Mouse (Mus musculus) cerebellum, adult 2 months (tissue): ENCODE measurements around the gene Slc13a4. TPM values are rescaled to one million over a fixed set of nuclear protein-coding genes. Genes with fewer than 3 reads are reported as not detected.

Experiments used
- DNase-seq, 2 experiments: peaks; one replicate each; pipeline ENCODE4 v3.0.0; 2021
- H3K27ac ChIP-seq: fragments of 200-500 bp; 2 replicates; pipeline ENCODE4 v1.5.1; 2012; ENCODE audit warnings: low read length, control low read depth, inconsistent platforms; ENCODE audit not compliant: insufficient read depth
- H3K27me3 ChIP-seq: fragments of 200-500 bp; 2 replicates; pipeline ENCODE4 v1.6.1; 2012; ENCODE audit warnings: inconsistent platforms, mild to moderate bottlenecking, low read length, moderate library complexity; ENCODE audit not compliant: control insufficient read depth, insufficient read depth
- H3K4me1 ChIP-seq: fragments of 200-500 bp; 2 replicates; pipeline ENCODE4 v1.6.1; 2011; ENCODE audit warnings: low read length; ENCODE audit not compliant: control insufficient read depth, insufficient read depth
- H3K4me3 ChIP-seq: fragments of 200-500 bp; replicated peaks from 2 replicates; pipeline ENCODE3; 2011; ENCODE audit warnings: mild to moderate bottlenecking, low read depth, low read length, control low read depth; ENCODE audit not compliant: insufficient read depth
- CTCF ChIP-seq: fragments of 200-500 bp; IDR thresholded peaks from 2 replicates; pipeline ENCODE4 v1.5.1; 2011; ENCODE audit warnings: low read depth, mild to moderate bottlenecking, control low read depth, low read length, moderate library complexity, borderline replicate concordance; ENCODE audit not compliant: insufficient read depth
- POLR2A ChIP-seq: fragments of 200-500 bp; IDR thresholded peaks from 2 replicates; pipeline ENCODE4 v1.6.1; 2011; ENCODE audit warnings: low read length, control low read depth, borderline replicate concordance; ENCODE audit not compliant: insufficient read depth
- WGBS: fragments of 180-500 bp; shearing (Covaris S2); methylation state at CpG from one replicate; pipeline ENCODE4 v1.1.7; 2018; 5-methylcytosine and 5-hydroxymethylcytosine counted together
- polyA plus RNA-seq: library from polyadenylated mRNA; depleted of rRNA; stranded (reverse); fragments of >200 nt; gene quantifications from 2 replicates; pipeline ENCODE4 v1.2.3, GENCODE M21; 2012

Slc13a4 gene
- polyA plus RNA-seq, 1 experiment: 4.9 TPM

- no peaks in the 10 kb centered on the region for H3K27me3 ChIP-seq
- TF ChIP-seq POLR2A (no peak), CTCF (no peak)
- no peak for DNase-seq
- WGBS: 47% methylated on average over 9 of the region's 9 CpGs
- no peaks in the 10 kb centered on the region for H3K4me1 ChIP-seq
- no peak overlapping the region for H3K27ac ChIP-seq
- no peak overlapping the region for H3K4me3 ChIP-seq
These were observed 16.4 kb upstream of the Slc13a4 start for GRCm38 (mm10) chr6:35324306-35324705.

GRCm38 (mm10) chr6:35323046-35323445 lies 15.1 kb upstream of the Slc13a4 start:
- H3K27me3 ChIP-seq: no peaks in the 10 kb centered on the region
- WGBS: 27% methylated on average over 1 of the region's 1 CpGs
- H3K4me3 ChIP-seq: no peak overlapping the region
- DNase-seq: no peak
- no peaks in the 10 kb centered on the region for H3K4me1 ChIP-seq
- TF ChIP-seq POLR2A (no peak), CTCF (no peak)
- H3K27ac ChIP-seq: no peak overlapping the region

- no peak overlapping the region for H3K27ac ChIP-seq
- TF ChIP-seq CTCF (no peak), POLR2A (no peak)
- no peak overlapping the region for H3K4me3 ChIP-seq
- H3K27me3 ChIP-seq: no peaks in the 10 kb centered on the region
- H3K4me1 ChIP-seq: no peaks in the 10 kb centered on the region
- DNase-seq: no peak
- WGBS: 77% methylated on average over 4 of the region's 4 CpGs
These were observed 13.2 kb upstream of the Slc13a4 start for GRCm38 (mm10) chr6:35321105-35321504.

- Histone ChIP-seq H3K4me1 (no peaks in the 10 kb centered on the region), H3K27me3 (no peaks in the 10 kb centered on the region), H3K27ac (no peak overlapping the region), H3K4me3 (no peak overlapping the region)
- 80% methylated on average over 6 of the region's 6 CpGs for WGBS
- DNase-seq: no peak
- TF ChIP-seq CTCF (no peak), POLR2A (no peak)
These were observed 11.9 kb upstream of the Slc13a4 start for GRCm38 (mm10) chr6:35319850-35320249.

- no peak for DNase-seq
- H3K4me3 ChIP-seq: no peak overlapping the region
- no peak overlapping the region for H3K27ac ChIP-seq
- no peak for TF ChIP-seq POLR2A
- no peak for TF ChIP-seq CTCF
- no peaks in the 10 kb centered on the region for H3K27me3 ChIP-seq
- 70% methylated on average over 8 of the region's 8 CpGs for WGBS
- H3K4me1 ChIP-seq: no peaks in the 10 kb centered on the region
These were observed 5.6 kb upstream of the Slc13a4 start for GRCm38 (mm10) chr6:35313520-35313919.

GRCm38 (mm10) chr6:35309406-35309805 lies 1.5 kb upstream of the Slc13a4 start:
- no peaks in the 10 kb centered on the region for H3K4me1 ChIP-seq
- no peak for DNase-seq
- no peak for TF ChIP-seq CTCF
- TF ChIP-seq POLR2A: no peak
- no peak overlapping the region for H3K4me3 ChIP-seq
- 85% methylated on average over 7 of the region's 7 CpGs for WGBS
- no peak overlapping the region for H3K27ac ChIP-seq
- H3K27me3 ChIP-seq: no peaks in the 10 kb centered on the region

- no peak for TF ChIP-seq CTCF
- TF ChIP-seq POLR2A: no peak
- H3K4me3 ChIP-seq: no peak overlapping the region
- 40% methylated on average over 13 of the region's 13 CpGs for WGBS
- no peaks in the 10 kb centered on the region for H3K27me3 ChIP-seq
- no peaks in the 10 kb centered on the region for H3K4me1 ChIP-seq
- DNase-seq: no peak
- H3K27ac ChIP-seq: no peak overlapping the region
These were observed 795 bp downstream of the Slc13a4 start for GRCm38 (mm10) chr6:35307136-35307535.

DNA sequence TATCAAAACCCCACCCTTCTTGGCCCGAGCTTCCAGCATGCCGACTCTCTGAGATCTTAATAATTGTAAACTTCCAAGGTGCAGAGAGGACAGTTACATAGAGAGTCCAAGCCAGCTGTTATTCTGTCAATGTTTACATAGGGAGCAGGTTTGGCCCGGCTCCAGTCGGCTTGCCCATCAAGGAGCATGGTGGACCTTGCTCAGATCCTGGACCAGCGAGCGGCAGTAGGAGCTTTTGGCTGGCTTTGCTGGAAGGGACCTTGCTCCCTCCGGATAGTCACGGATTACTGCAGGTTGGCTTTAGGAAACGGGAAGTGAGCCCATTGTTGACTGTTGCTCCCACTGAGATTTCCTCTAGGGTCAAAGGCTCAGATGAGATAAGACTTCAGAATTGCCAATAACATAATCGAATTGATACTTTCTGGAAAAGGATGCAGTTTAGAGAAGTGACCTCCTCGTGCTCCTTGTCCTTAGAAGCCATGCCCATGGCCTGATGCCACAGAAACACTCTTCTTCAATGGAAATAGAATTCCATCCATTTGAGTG lies 4.5 kb downstream of the Slc13a4 start:
- no peak for TF ChIP-seq CTCF
- TF ChIP-seq POLR2A: no peak
- no peaks in the 10 kb centered on the region for H3K4me1 ChIP-seq
- no peak overlapping the region for H3K27ac ChIP-seq
- WGBS: 31% methylated on average over 11 of the region's 11 CpGs
- no peak overlapping the region for H3K4me3 ChIP-seq
- no peaks in the 10 kb centered on the region for H3K27me3 ChIP-seq
- no peak for DNase-seq
